Comparison of ENCODE assay signal across 18 mouse cellular contexts in the genomic region with DNA sequence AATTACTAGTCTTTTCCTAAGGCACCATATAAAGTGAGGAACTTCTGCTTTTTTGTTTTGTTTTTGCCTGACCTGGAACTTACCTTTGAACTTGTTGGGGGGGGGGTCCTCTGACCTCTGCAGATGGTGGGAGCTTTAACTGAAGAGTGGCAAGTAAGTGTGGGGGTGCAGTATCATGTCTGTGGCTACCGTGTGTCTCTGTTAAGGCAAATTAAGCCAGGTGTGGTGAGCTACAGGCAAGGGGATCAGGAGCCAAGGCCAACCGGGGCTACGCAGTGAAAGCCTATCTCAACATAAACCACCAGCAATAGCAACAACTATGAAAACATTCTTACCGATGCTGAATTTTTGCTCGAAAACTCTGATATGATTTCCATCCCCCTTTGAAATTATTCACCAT. TPM values are rescaled to one million over a fixed set of nuclear protein-coding genes. Genes with fewer than 3 reads are reported as not detected.
DNase-seq lines count a peak whose midpoint lies in the region; ATAC-seq and TF ChIP-seq lines count a peak whose summit lies in the region.
"Had no signal": no experiment of that assay in that cellular context is flagged by ENCODE, and none has a peak within 500 bp of the region (broad histone marks: within the 10 kb centered on the region; RNA-seq: fewer than 3 reads in every experiment).

No protein-coding gene starts in this region.

- H3K9me3 ChIP-seq in hindbrain, embryonic 10.5 days, result no peaks in the 10 kb centered on the region
- H3K9me3 ChIP-seq in hindbrain, embryonic 12.5 days (replicated peaks), result no peaks in the 10 kb centered on the region
- no peaks in the 10 kb centered on the region for H3K9me3 ChIP-seq in midbrain, embryonic 10.5 days (replicated peaks)
- H3K9me3 ChIP-seq in midbrain, embryonic 13.5 days, result no peaks in the 10 kb centered on the region
- H3K9me3 ChIP-seq in embryonic facial prominence, embryonic 10.5 days, result no peaks in the 10 kb centered on the region
- H3K9me3 ChIP-seq in limb, embryonic 12.5 days, result no peaks in the 10 kb centered on the region
- H3K9me3 ChIP-seq: hindbrain, embryonic 15.5 days; liver, embryonic 13.5 days; neural tube, embryonic 12.5 days had no signal

- no peaks in the 10 kb centered on the region for H3K36me3 ChIP-seq in hindbrain, embryonic 10.5 days
- no peaks in the 10 kb centered on the region for H3K36me3 ChIP-seq in hindbrain, embryonic 12.5 days
- no peaks in the 10 kb centered on the region for H3K36me3 ChIP-seq in midbrain, embryonic 10.5 days
- no peaks in the 10 kb centered on the region for H3K36me3 ChIP-seq in midbrain, embryonic 13.5 days
- no peaks in the 10 kb centered on the region for H3K36me3 ChIP-seq in embryonic facial prominence, embryonic 10.5 days (replicated peaks)
- H3K36me3 ChIP-seq in limb, embryonic 12.5 days, result no peaks in the 10 kb centered on the region
- H3K36me3 ChIP-seq: hindbrain, embryonic 15.5 days; liver, embryonic 13.5 days; neural tube, embryonic 12.5 days had no signal

- no peak for ATAC-seq in hindbrain, embryonic 12.5 days (ENCODE audit: low FRiP score)
- no peak for ATAC-seq in midbrain, embryonic 13.5 days
- ATAC-seq in limb, embryonic 12.5 days (ENCODE audit: insufficient number of reproducible peaks, insufficient read depth, low FRiP score, low TSS enrichment, low read depth), result no peak
- ATAC-seq: CD4-positive, CD25-positive, alpha-beta regulatory T cell, adult 4 months; forebrain, embryonic 14.5 days had no signal

- H3K4me2 ChIP-seq in hindbrain, embryonic 12.5 days (replicated peaks), result no peak overlapping the region
- no peak overlapping the region for H3K4me2 ChIP-seq in midbrain, embryonic 13.5 days (replicated peaks)
- no peak overlapping the region for H3K4me2 ChIP-seq in limb, embryonic 12.5 days
- H3K4me2 ChIP-seq: heart, embryonic 11.5 days; liver, embryonic 13.5 days had no signal

- no peak overlapping the region for H3K9ac ChIP-seq in hindbrain, embryonic 12.5 days
- no peak overlapping the region for H3K9ac ChIP-seq in midbrain, embryonic 13.5 days (replicated peaks)
- H3K9ac ChIP-seq in limb, embryonic 12.5 days (replicated peaks), result no peak overlapping the region
- H3K9ac ChIP-seq: hindbrain, embryonic 15.5 days; liver, embryonic 13.5 days; neural tube, embryonic 12.5 days had no signal

- H3K4me3 ChIP-seq in hindbrain, embryonic 10.5 days, result no peak overlapping the region
- H3K4me3 ChIP-seq in hindbrain, embryonic 12.5 days, result no peak overlapping the region
- no peak overlapping the region for H3K4me3 ChIP-seq in midbrain, embryonic 10.5 days
- no peak overlapping the region for H3K4me3 ChIP-seq in midbrain, embryonic 13.5 days (replicated peaks)
- no peak overlapping the region for H3K4me3 ChIP-seq in embryonic facial prominence, embryonic 10.5 days
- no peak overlapping the region for H3K4me3 ChIP-seq in limb, embryonic 12.5 days (replicated peaks)
- H3K4me3 ChIP-seq in left cerebral cortex, adult 2 months, result no peak overlapping the region
- H3K4me3 ChIP-seq: hindbrain, embryonic 15.5 days; liver, embryonic 13.5 days; myocyte; neural tube, embryonic 12.5 days had no signal

- peaks cover 54% of the 10 kb centered on the region for H3K27me3 ChIP-seq in hindbrain, embryonic 10.5 days (ENCODE audit: insufficient read depth, poor library complexity, severe bottlenecking)
- peaks cover 14% of the 10 kb centered on the region; the same call in 1 of the 2 replicates for H3K27me3 ChIP-seq in hindbrain, embryonic 12.5 days
- peaks cover 40% of the 10 kb centered on the region for H3K27me3 ChIP-seq in midbrain, embryonic 10.5 days (ENCODE audit: low read depth, poor library complexity, severe bottlenecking)
- peaks cover 15% of the 10 kb centered on the region for H3K27me3 ChIP-seq in midbrain, embryonic 13.5 days
- H3K27me3 ChIP-seq in embryonic facial prominence, embryonic 10.5 days (replicated peaks; ENCODE audit: low read depth, poor library complexity, severe bottlenecking), result peaks cover 19% of the 10 kb centered on the region
- no peaks in the 10 kb centered on the region for H3K27me3 ChIP-seq in limb, embryonic 12.5 days

- peaks cover 35% of the 10 kb centered on the region for H3K4me1 ChIP-seq in hindbrain, embryonic 10.5 days (replicated peaks)
- H3K4me1 ChIP-seq in hindbrain, embryonic 12.5 days, result peaks cover 17% of the 10 kb centered on the region
- H3K4me1 ChIP-seq in midbrain, embryonic 10.5 days, result peaks cover 25% of the 10 kb centered on the region
- peaks cover 14% of the 10 kb centered on the region for H3K4me1 ChIP-seq in midbrain, embryonic 13.5 days (replicated peaks)
- peaks cover 46% of the 10 kb centered on the region for H3K4me1 ChIP-seq in embryonic facial prominence, embryonic 10.5 days
- peaks cover 42% of the 10 kb centered on the region for H3K4me1 ChIP-seq in limb, embryonic 12.5 days (replicated peaks)

- WGBS in hindbrain, embryonic 10.5 days, result 62% methylated on average over 5 of the region's 5 CpGs
- WGBS in hindbrain, embryonic 12.5 days, result 65% methylated on average over 5 of the region's 5 CpGs
- 71% methylated on average over 5 of the region's 5 CpGs for WGBS in midbrain, embryonic 10.5 days
- 80% methylated on average over 5 of the region's 5 CpGs for WGBS in midbrain, embryonic 13.5 days
- WGBS in embryonic facial prominence, embryonic 10.5 days, result 59% methylated on average over 5 of the region's 5 CpGs
- 54% methylated on average over 5 of the region's 5 CpGs for WGBS in limb, embryonic 12.5 days

- intact Hi-C loops in left cerebral cortex, adult 2 months (cut with DNase I), result no loop called here

- TF ChIP-seq CTCF in left cerebral cortex, adult 2 months (IDR thresholded peaks at IDR 0.05), result no peak

- H3K27ac ChIP-seq in hindbrain, embryonic 10.5 days, result peak overlapping the region; percentile 70
- no peak overlapping the region for H3K27ac ChIP-seq in hindbrain, embryonic 12.5 days
- peak overlapping the region; percentile 13; the same call in 1 of the 2 replicates for H3K27ac ChIP-seq in midbrain, embryonic 10.5 days (replicated peaks)
- H3K27ac ChIP-seq in midbrain, embryonic 13.5 days, result no peak overlapping the region
- H3K27ac ChIP-seq in embryonic facial prominence, embryonic 10.5 days (replicated peaks), result peak overlapping the region; percentile 88
- peak overlapping the region; percentile 89 for H3K27ac ChIP-seq in limb, embryonic 12.5 days
- no peak overlapping the region for H3K27ac ChIP-seq in left cerebral cortex, adult 2 months
- H3K27ac ChIP-seq: liver, embryonic 13.5 days; neural tube, embryonic 12.5 days had no signal

- no peak for DNase-seq in hindbrain, embryonic 10.5 days (ENCODE audit: low spot score)
- DNase-seq in midbrain, embryonic 10.5 days (ENCODE audit: low spot score), result no peak
- DNase-seq in embryonic facial prominence, embryonic 10.5 days (ENCODE audit: low spot score), result no peak
- no peak for DNase-seq in left cerebral cortex, adult 2 months (ENCODE audit: extremely low spot score in 1 of 2, low spot score in 2 of 2)
- no peak for DNase-seq in layer of hippocampus, postnatal 25 days (ENCODE audit: extremely low spot score in 1 of 2, low spot score in 1 of 2)
- DNase-seq: cerebellum, adult 2 months; liver, embryonic 13.5 days; lung, adult 2 months; thymus, postnatal 36 days had no signal

RNA-seq across cellular contexts. Expression of a gene that starts 38.5 kb away (rescaled TPM):
- 38.3 and 44.1 TPM in 2 replicates for polyA plus RNA-seq in hindbrain, embryonic 10.5 days (2016; fragmentation: Nextera tagmentation; extraction: Ambion mirVana)
- 19.3 and 20.8 TPM in 2 replicates for polyA plus RNA-seq in hindbrain, embryonic 12.5 days (2016; fragmentation: Nextera tagmentation; extraction: Ambion mirVana)
- polyA plus RNA-seq in midbrain, embryonic 10.5 days (2016; fragmentation: Nextera tagmentation; extraction: Ambion mirVana), result 26.9 and 30.0 TPM in 2 replicates
- polyA plus RNA-seq in midbrain, embryonic 13.5 days (2015; fragmentation: Nextera tagmentation; extraction: Ambion mirVana), result 19.0 and 20.4 TPM in 2 replicates
- polyA plus RNA-seq in embryonic facial prominence, embryonic 10.5 days (2016; fragmentation: Nextera tagmentation; extraction: Ambion mirVana), result 22.5 and 25.6 TPM in 2 replicates
- 20.1 and 21.7 TPM in 2 replicates for polyA plus RNA-seq in limb, embryonic 12.5 days (2016; fragmentation: Nextera tagmentation; extraction: Ambion mirVana)
- 10 to 100 TPM; 46.0 to 50.6 TPM for total RNA-seq in left cerebral cortex, adult 2 months (2021)
- 10 to 100 TPM; 68.7 to 71.2 TPM for total RNA-seq in layer of hippocampus, postnatal 25 days (2021)

Comparison
In these comparisons a context has a peak if more than half of its experiments do, and no peak if none do; other contexts are left out.
1. H3K27ac ChIP-seq: peak in hindbrain, embryonic 10.5 days (single experiment), midbrain, embryonic 10.5 days (single experiment), embryonic facial prominence, embryonic 10.5 days (single experiment) and limb, embryonic 12.5 days (single experiment); none in hindbrain, embryonic 12.5 days (single experiment), midbrain, embryonic 13.5 days (single experiment) and left cerebral cortex, adult 2 months (single experiment).